Mouse (Mus musculus) right cerebral cortex, adult 18-20 months (tissue): Measurements from ENCODE around the gene Ifitm10.
A peak's percentile ranks its signal among the peaks of the same experiment; 100 is the strongest.
"Not testable (repeated sequence)": the region's sequence is repeated elsewhere in the genome, so short reads cannot be mapped to it uniquely, and the experiment has no call there.

Source experiments
- DNase-seq: peaks from one replicate; pipeline ENCODE4 v3.0.0; 2022; ENCODE audit warnings: mixed read lengths

Ifitm10 gene

GRCm38 (mm10) chr7:142319124-142319523 lies 54.4 kb downstream of the Ifitm10 start:
- peak; percentile 20 for DNase-seq

- no peak for DNase-seq
Measured at GRCm38 (mm10) chr7:142317216-142317615, 56.3 kb downstream of the Ifitm10 start.

GRCm38 (mm10) chr7:142316558-142316957 lies 57.0 kb downstream of the Ifitm10 start:
- no peak for DNase-seq

GRCm38 (mm10) chr7:142314600-142315285 lies 58.8 kb downstream of the Ifitm10 start:
- DNase-seq = no peak

GRCm38 (mm10) chr7:142303929-142304328 lies 69.6 kb downstream of the Ifitm10 start:
- not testable (repeated sequence) for DNase-seq

- no peak for DNase-seq
Measured at GRCm38 (mm10) chr7:142303249-142303648, 70.3 kb downstream of the Ifitm10 start, which contains the start of gene Krtap5-4. Gene Krtap5-4 (plus strand): TSS chr7:142303549.

- not testable (repeated sequence) for DNase-seq
Measured at GRCm38 (mm10) chr7:142297018-142297417, 76.5 kb downstream of the Ifitm10 start, which contains the start of gene Krtap5-1. Gene Krtap5-1 (minus strand): TSS chr7:142297118.

- not testable (repeated sequence) for DNase-seq
Measured at GRCm38 (mm10) chr7:142296108-142296507, 77.4 kb downstream of the Ifitm10 start.

GRCm38 (mm10) chr7:142295418-142295817 lies 78.1 kb downstream of the Ifitm10 start:
- no peak for DNase-seq

GRCm38 (mm10) chr7:142293851-142294250 lies 79.7 kb downstream of the Ifitm10 start:
- DNase-seq = not testable (repeated sequence)

- DNase-seq = not testable (repeated sequence)
Measured at GRCm38 (mm10) chr7:142285910-142286612, 87.5 kb downstream of the Ifitm10 start.

- peak; percentile 6 for DNase-seq
Measured at GRCm38 (mm10) chr7:142285130-142285835, 88.3 kb downstream of the Ifitm10 start.

GRCm38 (mm10) chr7:142284615-142285080 lies 88.9 kb downstream of the Ifitm10 start:
- DNase-seq = peak; percentile 86

GRCm38 (mm10) chr7:142284023-142284591 lies 89.4 kb downstream of the Ifitm10 start:
- DNase-seq = peak; percentile 12

GRCm38 (mm10) chr7:142282847-142283246 lies 90.7 kb downstream of the Ifitm10 start:
- not testable (repeated sequence) for DNase-seq

- not testable (repeated sequence) for DNase-seq
Measured at GRCm38 (mm10) chr7:142279291-142279690, 94.3 kb downstream of the Ifitm10 start.

- DNase-seq = peak; percentile 60
Measured at GRCm38 (mm10) chr7:142278183-142278582, 95.4 kb downstream of the Ifitm10 start.
